Mouse (Mus musculus): ENCODE results near the gene Qtrt1. TPM values are rescaled to one million over a fixed set of nuclear protein-coding genes. Genes with fewer than 3 reads are reported as not detected.

Gene Qtrt1
- polyA plus RNA-seq, 1 experiment from 2014 or later, result 31.7 TPM

Other genes with a start within 250 kb of the Qtrt1 start
- gene Pde4a, start 246.1 kb upstream of the Qtrt1 start, polyA plus RNA-seq (2014; fragmentation: Nextera tagmentation; extraction: Ambion mirVana), result 7.6 and 8.3 TPM in 2 replicates
- gene Keap1, start 172.5 kb upstream of the Qtrt1 start, polyA plus RNA-seq (2014; fragmentation: Nextera tagmentation; extraction: Ambion mirVana), result 22.3 and 35.7 TPM in 2 replicates
- 0.11 and 0.31 TPM in 2 replicates for gene S1pr5, start 163.4 kb upstream of the Qtrt1 start, polyA plus RNA-seq (2014; fragmentation: Nextera tagmentation; extraction: Ambion mirVana)
- gene Atg4d, start 146.5 kb upstream of the Qtrt1 start, polyA plus RNA-seq (2014; fragmentation: Nextera tagmentation; extraction: Ambion mirVana), result 45.5 and 48.2 TPM in 2 replicates
- gene Kri1, start 123.9 kb upstream of the Qtrt1 start, polyA plus RNA-seq (2014; fragmentation: Nextera tagmentation; extraction: Ambion mirVana), result 9.9 and 12.3 TPM in 2 replicates
- gene Cdkn2d, start 120.4 kb upstream of the Qtrt1 start, polyA plus RNA-seq (2014; fragmentation: Nextera tagmentation; extraction: Ambion mirVana), result 88.4 and 99.8 TPM in 2 replicates
- 0.55 and 1.1 TPM in 2 replicates for gene Ap1m2, start 99.5 kb upstream of the Qtrt1 start, polyA plus RNA-seq (2014; fragmentation: Nextera tagmentation; extraction: Ambion mirVana)
- gene Slc44a2, start 91.1 kb upstream of the Qtrt1 start, polyA plus RNA-seq (2014; fragmentation: Nextera tagmentation; extraction: Ambion mirVana), result 62.3 and 70.0 TPM in 2 replicates
- 120 and 138 TPM in 2 replicates for gene Ilf3, start 44.0 kb upstream of the Qtrt1 start, polyA plus RNA-seq (2014; fragmentation: Nextera tagmentation; extraction: Ambion mirVana)
- 62.7 and 68.1 TPM in 2 replicates for gene Dnm2, start 13.1 kb downstream of the Qtrt1 start, polyA plus RNA-seq (2014; fragmentation: Nextera tagmentation; extraction: Ambion mirVana)
- gene Tmed1, start 98.4 kb downstream of the Qtrt1 start, polyA plus RNA-seq (2014; fragmentation: Nextera tagmentation; extraction: Ambion mirVana), result 79.8 and 80.9 TPM in 2 replicates
- gene AB124611, start 114.3 kb downstream of the Qtrt1 start, polyA plus RNA-seq (2014; fragmentation: Nextera tagmentation; extraction: Ambion mirVana), result 1.5 and 1.7 TPM in 2 replicates
- gene Carm1, start 135.1 kb downstream of the Qtrt1 start, polyA plus RNA-seq (2014; fragmentation: Nextera tagmentation; extraction: Ambion mirVana), result 44.0 and 47.2 TPM in 2 replicates
- gene Timm29, start 180.9 kb downstream of the Qtrt1 start, polyA plus RNA-seq (2014; fragmentation: Nextera tagmentation; extraction: Ambion mirVana), result 29.5 and 34.0 TPM in 2 replicates
- 10.9 and 11.8 TPM in 2 replicates for gene Yipf2, start 181.0 kb downstream of the Qtrt1 start, polyA plus RNA-seq (2014; fragmentation: Nextera tagmentation; extraction: Ambion mirVana)
- 77.4 and 78.7 TPM in 2 replicates for gene Smarca4, start 204.3 kb downstream of the Qtrt1 start, polyA plus RNA-seq (2014; fragmentation: Nextera tagmentation; extraction: Ambion mirVana)